Mouse (Mus musculus) liver, embryonic 14.5 days (tissue): ENCODE measurements around the gene Gosr1. TPM values are rescaled to one million over a fixed set of nuclear protein-coding genes. Genes with fewer than 3 reads are reported as not detected.

Experiments used
- ATAC-seq: fragments of 200-750 bp; cut with Nextera tagmentation; 2 replicates; pipeline ENCODE4 v1.8.0; 2017; ENCODE audit warnings: moderate number of reproducible peaks, mild to moderate bottlenecking, moderate library complexity; ENCODE audit not compliant: insufficient read depth
- DNase-seq, 3 experiments: peaks; one replicate each; pipeline ENCODE4 v3.0.0-alpha.2; 2012 to 2013; ENCODE audit warnings: low read depth in 3 of 3, low spot score in 3 of 3
- H3K27ac ChIP-seq: fragments of 300-500 bp; sonication (generic); 2 replicates; pipeline ENCODE4 v1.5.1; 2014; ENCODE audit warnings: moderate library complexity, mild to moderate bottlenecking, control low read depth, inconsistent platforms
- H3K27me3 ChIP-seq: fragments of 300-500 bp; sonication (generic); 2 replicates; pipeline ENCODE4 v1.6.1; 2014; ENCODE audit warnings: mild to moderate bottlenecking, low read length, moderate library complexity; ENCODE audit not compliant: control insufficient read depth, insufficient read depth
- H3K36me3 ChIP-seq: fragments of 300-500 bp; sonication (generic); replicated peaks from 2 replicates; pipeline ENCODE4 v1.6.1; 2014; ENCODE audit warnings: low read depth; ENCODE audit not compliant: control insufficient read depth, insufficient read depth
- H3K4me1 ChIP-seq, 2 experiments: fragments of 200-500 bp in 1 of 2; fragments of 300-500 bp in 1 of 2; sonication (generic) in 1 of 2; replicated peaks; 2 replicates each; pipeline ENCODE4 v1.6.1; 2012 to 2014; ENCODE audit warnings: antibody characterized with exemption in 1 of 2, inconsistent platforms in 1 of 2, low read length in 1 of 2; ENCODE audit not compliant: control insufficient read depth in 2 of 2, insufficient read depth in 2 of 2
- H3K4me2 ChIP-seq: fragments of 300-500 bp; sonication (generic); 2 replicates; pipeline ENCODE4 v1.6.1; 2014; ENCODE audit warnings: low read depth, mild to moderate bottlenecking, control low read depth, moderate library complexity
- H3K4me3 ChIP-seq, 2 experiments: fragments of 200-500 bp in 1 of 2; fragments of 300-500 bp in 1 of 2; sonication (generic) in 1 of 2; 2 replicates each; pipeline ENCODE4 v1.5.1; 2012 to 2014; ENCODE audit warnings: low read depth in 2 of 2, low read length in 2 of 2, mild to moderate bottlenecking in 2 of 2, control low read depth in 1 of 2, inconsistent platforms in 1 of 2, moderate library complexity in 1 of 2; ENCODE audit not compliant: insufficient read depth in 1 of 2
- H3K9ac ChIP-seq: fragments of 300-500 bp; sonication (generic); replicated peaks from 2 replicates; pipeline ENCODE4 v1.6.1; 2014; ENCODE audit warnings: mild to moderate bottlenecking, control low read depth, moderate library complexity
- H3K9me3 ChIP-seq: fragments of 300-500 bp; sonication (generic); 2 replicates; pipeline ENCODE4 v1.6.1; 2016; ENCODE audit warnings: low read length, mixed read lengths; ENCODE audit not compliant: control insufficient read depth
- CTCF ChIP-seq: IDR thresholded peaks from 2 replicates; pipeline ENCODE4 v1.5.1; 2016; ENCODE audit warnings: antibody characterized with exemption, low read depth, control low read depth
- EP300 ChIP-seq: IDR thresholded peaks from 2 replicates; pipeline ENCODE4 v1.6.1; 2016; ENCODE audit warnings: antibody characterized with exemption, low read depth
- WGBS: fragments of 180-500 bp; shearing (Covaris S2); extraction: QIAGEN DNeasy Blood & Tissue Kit; methylation state at CpG from one replicate; pipeline ENCODE4 v1.1.7; 2014; ENCODE audit not compliant: insufficient replicate concordance; 5-methylcytosine and 5-hydroxymethylcytosine counted together
- polyA plus RNA-seq, 2 experiments: library from polyadenylated mRNA; depleted of rRNA in 1 of 2; stranded (reverse) in 1 of 2; unstranded in 1 of 2; fragments of >200 nt; fragmentation: Nextera tagmentation in 1 of 2; extraction: Ambion mirVana in 1 of 2; gene quantifications; 2 replicates each; pipeline versions ENCODE4 v1.2.1 to v1.2.3; 2012 to 2014

Gosr1 gene
- polyA plus RNA-seq, 2 experiments, result 6.4 to 12.3 TPM

DNA sequence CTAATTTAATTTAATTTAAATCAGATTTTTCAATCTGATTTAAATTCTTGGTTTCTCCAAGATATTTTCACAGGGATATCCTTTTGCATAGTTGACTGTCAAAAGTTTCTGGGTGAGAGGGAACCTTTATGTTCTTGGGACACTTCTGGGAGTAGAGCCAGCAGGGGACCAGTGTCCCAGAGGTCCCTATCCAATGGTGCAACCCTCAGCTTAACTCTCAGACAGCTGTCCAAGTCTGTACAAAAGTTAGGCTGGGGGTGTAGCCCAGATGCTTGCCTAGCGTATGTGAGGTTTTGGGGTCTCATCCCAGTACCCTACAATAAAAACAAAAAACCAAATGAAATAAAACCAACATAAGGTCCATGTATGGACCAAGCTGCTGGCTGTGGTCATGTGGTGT, 55.3 kb downstream of the Gosr1 start:
- peaks cover 0 to 2% of the 10 kb centered on the region in 2 experiments; a peak in 1 of 4 replicates for H3K4me1 ChIP-seq
- no peak overlapping the region for H3K4me2 ChIP-seq
- H3K4me3 ChIP-seq, result no peak overlapping the region
- H3K27me3 ChIP-seq, result no peaks in the 10 kb centered on the region
- WGBS, result 52% methylated on average over 1 of the region's 1 CpGs
- TF ChIP-seq CTCF, result no peak
- no peak for TF ChIP-seq EP300
- H3K27ac ChIP-seq, result no peak overlapping the region
- H3K9ac ChIP-seq, result no peak overlapping the region
- H3K9me3 ChIP-seq, result no peaks in the 10 kb centered on the region
- no peak for ATAC-seq
- no peak for DNase-seq
- no peaks in the 10 kb centered on the region for H3K36me3 ChIP-seq

DNA sequence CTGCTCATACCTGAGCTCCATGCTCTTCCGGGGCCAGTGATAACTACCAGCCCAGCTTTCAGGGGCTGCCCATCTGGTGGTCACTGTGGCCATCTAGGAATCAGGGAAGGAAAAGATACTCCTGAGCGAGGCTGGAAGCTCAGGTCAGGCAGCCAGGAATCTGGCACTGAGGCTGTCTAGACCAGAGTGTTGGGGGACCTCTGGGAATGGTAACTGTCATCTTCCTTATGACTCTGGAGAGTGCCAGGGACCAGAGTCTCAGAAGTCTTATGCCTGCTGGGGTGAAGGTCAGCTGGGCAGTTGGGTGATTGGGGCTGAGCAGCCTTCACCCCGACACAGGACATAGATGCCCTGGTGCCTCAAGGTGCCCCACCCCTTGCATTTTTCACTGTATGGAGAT, 55.7 kb downstream of the Gosr1 start:
- peaks cover 0 to 2% of the 10 kb centered on the region in 2 experiments; a peak in 1 of 4 replicates for H3K4me1 ChIP-seq
- no peak for DNase-seq
- WGBS, result 57% methylated on average over 3 of the region's 3 CpGs
- no peak overlapping the region for H3K27ac ChIP-seq
- no peak overlapping the region for H3K4me3 ChIP-seq
- ATAC-seq, result no peak
- no peak overlapping the region for H3K4me2 ChIP-seq
- TF ChIP-seq CTCF, result no peak
- TF ChIP-seq EP300, result no peak
- H3K9me3 ChIP-seq, result no peaks in the 10 kb centered on the region
- no peaks in the 10 kb centered on the region for H3K27me3 ChIP-seq
- H3K36me3 ChIP-seq, result no peaks in the 10 kb centered on the region
- H3K9ac ChIP-seq, result no peak overlapping the region

DNA sequence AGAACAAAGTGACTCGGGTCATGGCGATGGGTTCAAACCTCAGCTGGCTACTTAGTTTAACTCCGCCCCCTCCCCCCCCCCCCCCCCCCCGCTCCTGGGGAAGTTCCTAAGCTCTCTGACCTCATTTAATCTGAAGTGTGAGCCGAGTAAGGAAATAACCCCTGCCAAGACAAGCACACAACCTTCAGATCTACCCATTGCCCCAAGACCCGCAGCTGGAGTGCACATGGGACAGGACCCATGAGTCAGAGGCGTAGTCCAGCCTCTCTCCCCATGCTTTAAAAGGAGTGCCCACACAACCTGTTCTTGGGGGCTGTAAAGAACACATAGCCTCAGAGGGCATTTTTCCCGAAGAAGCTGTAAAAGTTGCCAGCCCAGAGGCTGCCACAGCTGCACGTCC, 63.8 kb downstream of the Gosr1 start:
- WGBS, result 43% methylated on average over 7 of the region's 9 CpGs

GRCm38 (mm10) chr11:76695810-76696209, 67.6 kb downstream of the Gosr1 start:
- no peaks in the 10 kb centered on the region for H3K9me3 ChIP-seq
- H3K4me3 ChIP-seq, result no peak overlapping the region
- 52% methylated on average over 6 of the region's 6 CpGs for WGBS
- H3K36me3 ChIP-seq, result no peaks in the 10 kb centered on the region
- H3K4me2 ChIP-seq, result no peak overlapping the region
- no peak for TF ChIP-seq EP300
- no peak for TF ChIP-seq CTCF
- no peak overlapping the region for H3K27ac ChIP-seq
- H3K9ac ChIP-seq, result no peak overlapping the region
- DNase-seq, result no peak
- no peaks in the 10 kb centered on the region for H3K4me1 ChIP-seq
- ATAC-seq, result no peak
- H3K27me3 ChIP-seq, result no peaks in the 10 kb centered on the region

More for the DNA sequence above, 63.8 kb downstream of the Gosr1 start:
- no peak overlapping the region for H3K4me3 ChIP-seq
- ATAC-seq, result no peak
- no peak overlapping the region for H3K27ac ChIP-seq
- no peak for TF ChIP-seq CTCF
- no peak for TF ChIP-seq EP300
- DNase-seq, result no peak
- H3K27me3 ChIP-seq, result no peaks in the 10 kb centered on the region
- no peak overlapping the region for H3K9ac ChIP-seq
- H3K36me3 ChIP-seq, result no peaks in the 10 kb centered on the region
- 0 out of 2 replicates have a peak overlapping the region, but pooled peaks have one; percentile 11 for H3K4me2 ChIP-seq
- H3K4me1 ChIP-seq, result no peaks in the 10 kb centered on the region
- H3K9me3 ChIP-seq, result no peaks in the 10 kb centered on the region

DNA sequence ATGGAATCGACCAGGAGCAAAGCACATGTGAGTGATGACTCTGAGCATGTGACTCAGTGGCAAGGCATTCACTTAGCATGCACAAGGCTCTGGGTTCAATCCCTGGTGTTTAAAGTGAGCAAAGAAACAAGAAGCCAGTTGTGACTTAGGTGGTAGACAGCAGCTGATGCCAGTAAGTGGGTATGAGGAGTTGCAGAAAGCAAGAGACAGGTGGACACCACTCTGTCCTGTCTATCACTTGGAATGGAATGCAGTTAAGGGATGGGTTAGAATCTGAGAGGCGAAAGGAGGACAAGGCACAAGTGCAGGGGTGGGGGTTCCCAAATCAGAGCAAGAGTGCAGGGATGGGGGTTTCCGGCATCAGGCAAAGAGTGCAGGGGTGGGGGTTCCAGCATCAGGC, 71.3 kb downstream of the Gosr1 start:
- DNase-seq (no peak), ATAC-seq (no peak)
- Histone ChIP-seq H3K9me3 (no peaks in the 10 kb centered on the region), H3K9ac (no peak overlapping the region), H3K4me1 (no peaks in the 10 kb centered on the region), H3K27ac (no peak overlapping the region), H3K4me2 (no peak overlapping the region), H3K27me3 (no peaks in the 10 kb centered on the region), H3K36me3 (no peaks in the 10 kb centered on the region), H3K4me3 (no peak overlapping the region)
- TF ChIP-seq CTCF (no peak), EP300 (no peak)
- WGBS, result 54% methylated on average over 3 of the region's 3 CpGs
